Mouse (Mus musculus) midbrain, postnatal 0 days (tissue): ENCODE data around the gene Maml2. TPM values are rescaled to one million over a fixed set of nuclear protein-coding genes. Genes with fewer than 3 reads are reported as not detected.
A peak's percentile ranks its signal among the peaks of the same experiment; 100 is the strongest.

Experiments
- ATAC-seq: fragments of 200-750 bp; cut with Nextera tagmentation; 2 replicates; pipeline ENCODE4 v1.8.0; 2017; ENCODE audit warnings: moderate number of reproducible peaks, mild to moderate bottlenecking, moderate TSS enrichment, moderate library complexity; ENCODE audit not compliant: low FRiP score
- DNase-seq: peaks from one replicate; pipeline ENCODE4 v3.0.0-alpha.2; 2015; ENCODE audit warnings: low spot score
- H3K27ac ChIP-seq: fragments of 300-500 bp; sonication (generic); 2 replicates; pipeline ENCODE4 v1.5.1; 2014; ENCODE audit warnings: low read depth, mild to moderate bottlenecking, low read length, mixed read lengths
- H3K27me3 ChIP-seq: fragments of 300-500 bp; sonication (generic); 2 replicates; pipeline ENCODE4 v1.6.1; 2014; ENCODE audit warnings: low read length, control low read depth, mixed read lengths; ENCODE audit not compliant: insufficient read depth
- H3K36me3 ChIP-seq: fragments of 300-500 bp; sonication (generic); 2 replicates; pipeline ENCODE4 v1.6.1; 2014; ENCODE audit warnings: low read length, control low read depth, mixed read lengths; ENCODE audit not compliant: insufficient read depth
- H3K4me1 ChIP-seq: fragments of 300-500 bp; sonication (generic); 2 replicates; pipeline ENCODE4 v1.6.1; 2014; ENCODE audit warnings: mild to moderate bottlenecking, control low read depth, antibody characterized with exemption, low read length, mixed read lengths; ENCODE audit not compliant: insufficient read depth
- H3K4me2 ChIP-seq: fragments of 300-500 bp; sonication (generic); 2 replicates; pipeline ENCODE4 v1.6.1; 2014; ENCODE audit warnings: low read depth, mild to moderate bottlenecking, low read length, mixed read lengths; ENCODE audit not compliant: poor library complexity, severe bottlenecking
- H3K4me3 ChIP-seq: fragments of 300-500 bp; sonication (generic); 2 replicates; pipeline ENCODE4 v1.5.1; 2014; ENCODE audit warnings: low read depth, mild to moderate bottlenecking, low read length, moderate library complexity
- H3K9ac ChIP-seq: fragments of 300-500 bp; sonication (generic); replicated peaks from 2 replicates; pipeline ENCODE4 v1.6.1; 2014; ENCODE audit warnings: mild to moderate bottlenecking, low read length, moderate library complexity, mixed read lengths; ENCODE audit not compliant: poor library complexity, severe bottlenecking
- H3K9me3 ChIP-seq: fragments of 300-500 bp; sonication (generic); 2 replicates; pipeline ENCODE4 v1.6.1; 2016; ENCODE audit warnings: low read length, control low read depth
- CTCF ChIP-seq: IDR thresholded peaks from 2 replicates; pipeline ENCODE4 v1.5.1; 2016; ENCODE audit warnings: antibody characterized with exemption, mild to moderate bottlenecking
- WGBS: fragments of 180-500 bp; shearing (Covaris S2); extraction: QIAGEN DNeasy Blood & Tissue Kit; methylation state at CpG from one replicate; pipeline ENCODE4 v1.1.7; 2014; 5-methylcytosine and 5-hydroxymethylcytosine counted together
- polyA plus RNA-seq: library from polyadenylated mRNA; unstranded; fragments of >200 nt; fragmentation: Nextera tagmentation; extraction: Ambion mirVana; gene quantifications from 2 replicates; pipeline ENCODE4 v1.2.1, GENCODE M21; 2015
- total RNA-seq: library from RNA; depleted of rRNA; stranded (reverse); fragments of >200 nt; gene quantifications from 2 replicates; pipeline ENCODE4 v1.2.3, GENCODE M21; 2014

Gene Maml2
- total and polyA plus RNA-seq, 2 experiments from 2014 or later: 9.1 to 9.2 TPM

GRCm38 (mm10) chr9:13652389-13652877 lies 354.7 kb downstream of the Maml2 start:
- H3K4me2 ChIP-seq: no peak overlapping the region; the same call in 1 of the 2 replicates
- no peaks in the 10 kb centered on the region for H3K4me1 ChIP-seq
- no peak overlapping the region for H3K9ac ChIP-seq
- no peaks in the 10 kb centered on the region for H3K27me3 ChIP-seq
- 20% methylated on average over 8 of the region's 8 CpGs for WGBS
- TF ChIP-seq CTCF: no peak
- H3K4me3 ChIP-seq: no peak overlapping the region
- no peaks in the 10 kb centered on the region for H3K36me3 ChIP-seq
- no peak overlapping the region; the same call in 1 of the 2 replicates for H3K27ac ChIP-seq
- DNase-seq: peak; percentile 50
- peak; percentile 55 for ATAC-seq
- H3K9me3 ChIP-seq: no peaks in the 10 kb centered on the region

- WGBS: 16% methylated on average over 3 of the region's 3 CpGs
- ATAC-seq: peak; percentile 67
- Histone ChIP-seq H3K27me3 (no peaks in the 10 kb centered on the region), H3K9ac (no peak overlapping the region), H3K4me1 (no peaks in the 10 kb centered on the region), H3K27ac (no peak overlapping the region), H3K9me3 (no peaks in the 10 kb centered on the region), H3K4me3 (no peak overlapping the region), H3K36me3 (no peaks in the 10 kb centered on the region), H3K4me2 (no peak overlapping the region; the same call in 1 of the 2 replicates)
- TF ChIP-seq CTCF: peak; percentile 87
- peak; percentile 73 for DNase-seq
Observed at GRCm38 (mm10) chr9:13652917-13653316, 355.2 kb downstream of the Maml2 start.

- no peak overlapping the region for H3K4me3 ChIP-seq
- WGBS: 5% methylated on average over 12 of the region's 12 CpGs
- H3K4me2 ChIP-seq: peak overlapping the region; percentile 23
- peak; percentile 31; the same call in 1 of the 2 replicates for ATAC-seq
- H3K9me3 ChIP-seq: no peaks in the 10 kb centered on the region
- no peak for DNase-seq
- no peak overlapping the region for H3K27ac ChIP-seq
- 0 out of 2 replicates have a peak, but pooled peaks cover 3% of the 10 kb centered on the region for H3K4me1 ChIP-seq
- H3K27me3 ChIP-seq: no peaks in the 10 kb centered on the region
- no peak overlapping the region for H3K9ac ChIP-seq
- H3K36me3 ChIP-seq: no peaks in the 10 kb centered on the region
- no peak for TF ChIP-seq CTCF
Observed at GRCm38 (mm10) chr9:13661768-13662623, 364.2 kb downstream of the Maml2 start.

GRCm38 (mm10) chr9:13665487-13665969 lies 367.8 kb downstream of the Maml2 start:
- no peak overlapping the region for H3K4me2 ChIP-seq
- DNase-seq (no peak), ATAC-seq (no peak)
- H3K4me1 ChIP-seq: 0 out of 2 replicates have a peak, but pooled peaks cover 3% of the 10 kb centered on the region
- H3K9me3 ChIP-seq: no peaks in the 10 kb centered on the region
- no peak for TF ChIP-seq CTCF
- H3K27ac ChIP-seq: no peak overlapping the region
- no peak overlapping the region for H3K4me3 ChIP-seq
- H3K27me3 ChIP-seq: no peaks in the 10 kb centered on the region
- no peaks in the 10 kb centered on the region for H3K36me3 ChIP-seq
- WGBS: 89% methylated on average over 2 of the region's 2 CpGs
- no peak overlapping the region for H3K9ac ChIP-seq

- WGBS: 100% methylated on average over 1 of the region's 1 CpGs
- no peak for TF ChIP-seq CTCF
- no peaks in the 10 kb centered on the region for H3K9me3 ChIP-seq
- DNase-seq (no peak), ATAC-seq (no peak)
- H3K9ac ChIP-seq: no peak overlapping the region
- H3K4me1 ChIP-seq: no peaks in the 10 kb centered on the region
- H3K27ac ChIP-seq: no peak overlapping the region
- no peak overlapping the region for H3K4me3 ChIP-seq
- no peak overlapping the region for H3K4me2 ChIP-seq
- H3K36me3 ChIP-seq: no peaks in the 10 kb centered on the region
- H3K27me3 ChIP-seq: no peaks in the 10 kb centered on the region
Observed at GRCm38 (mm10) chr9:13667955-13668354, 370.2 kb downstream of the Maml2 start.

GRCm38 (mm10) chr9:13668742-13669141 lies 371.0 kb downstream of the Maml2 start:
- Histone ChIP-seq H3K27me3 (no peaks in the 10 kb centered on the region), H3K9ac (no peak overlapping the region), H3K4me2 (no peak overlapping the region), H3K4me3 (no peak overlapping the region), H3K27ac (no peak overlapping the region), H3K4me1 (no peaks in the 10 kb centered on the region), H3K9me3 (no peaks in the 10 kb centered on the region), H3K36me3 (no peaks in the 10 kb centered on the region)
- no peak for ATAC-seq
- no peak for DNase-seq
- no peak for TF ChIP-seq CTCF
- 75% methylated on average over 2 of the region's 2 CpGs for WGBS
